Mouse (Mus musculus) olfactory bulb, adult 2 months (tissue): ENCODE measurements around the gene Trappc13.

Source experiments
- CTCF ChIP-seq: fragments of 200-500 bp; IDR thresholded peaks from 2 replicates; pipeline ENCODE4 v1.5.1; 2012; ENCODE audit warnings: low read depth, mild to moderate bottlenecking, low read length, moderate library complexity; ENCODE audit not compliant: insufficient read depth
- POLR2A ChIP-seq: fragments of 200-500 bp; IDR thresholded peaks from 2 replicates; pipeline ENCODE4 v1.6.1; 2012; ENCODE audit warnings: mild to moderate bottlenecking, low read depth, low read length, moderate library complexity; ENCODE audit not compliant: insufficient read depth

GRCm38 (mm10) chr13:104113782-104114181, 64.5 kb downstream of the Trappc13 start:
- TF ChIP-seq POLR2A, result no peak
- no peak for TF ChIP-seq CTCF
